Mouse (Mus musculus): ENCODE results near the gene Begain.

Begain gene

DNA sequence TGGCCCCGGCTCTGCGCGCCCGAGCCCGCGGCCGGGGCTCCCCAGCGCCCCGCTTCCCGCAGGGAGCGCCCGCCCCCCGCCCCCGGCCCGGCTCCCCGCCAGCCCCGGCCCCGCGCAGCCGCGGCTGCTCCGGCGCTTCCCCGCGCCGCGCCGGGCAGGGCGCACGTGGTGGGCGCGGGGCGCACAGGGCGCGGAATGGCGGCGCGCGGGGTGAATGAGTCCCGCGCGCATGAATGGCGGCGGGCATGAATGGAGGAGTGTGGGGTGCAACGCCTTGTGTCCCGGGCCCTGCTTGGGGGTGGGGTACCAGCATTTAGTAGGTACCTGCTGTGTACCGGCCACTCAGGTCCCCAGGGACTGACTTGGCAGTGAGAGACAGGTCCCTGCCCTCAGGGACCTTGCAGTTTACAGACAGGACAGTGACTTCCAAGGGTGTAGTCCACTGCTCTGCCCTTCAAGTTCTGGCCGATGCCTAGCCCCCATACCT is at the start of gene Begain:
Begain (minus strand) TSS at position 51 of the 487 bp plus-strand sequence.
- DNase-seq, result no peak

DNA sequence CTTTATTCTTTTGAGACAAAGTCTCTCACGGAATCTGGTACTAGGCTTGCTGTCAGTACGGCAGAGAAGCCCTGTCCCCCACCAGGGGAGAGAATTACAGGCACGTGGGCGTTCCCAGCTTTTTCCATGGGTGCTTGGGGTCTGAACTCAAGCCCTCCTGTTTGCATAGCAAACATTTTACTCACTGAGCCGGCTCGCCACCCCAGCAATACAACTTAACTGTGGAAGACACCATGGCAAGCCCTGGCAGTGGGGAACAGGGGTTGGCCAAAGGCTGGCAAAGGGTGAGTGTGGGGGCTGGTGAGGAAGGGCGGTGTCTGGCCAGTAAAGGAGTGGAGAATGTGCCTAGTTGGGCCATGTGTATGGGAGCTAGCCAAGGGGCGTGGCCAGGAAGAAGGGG is 47.7 kb upstream of the Begain start:
- no peak for DNase-seq

DNA sequence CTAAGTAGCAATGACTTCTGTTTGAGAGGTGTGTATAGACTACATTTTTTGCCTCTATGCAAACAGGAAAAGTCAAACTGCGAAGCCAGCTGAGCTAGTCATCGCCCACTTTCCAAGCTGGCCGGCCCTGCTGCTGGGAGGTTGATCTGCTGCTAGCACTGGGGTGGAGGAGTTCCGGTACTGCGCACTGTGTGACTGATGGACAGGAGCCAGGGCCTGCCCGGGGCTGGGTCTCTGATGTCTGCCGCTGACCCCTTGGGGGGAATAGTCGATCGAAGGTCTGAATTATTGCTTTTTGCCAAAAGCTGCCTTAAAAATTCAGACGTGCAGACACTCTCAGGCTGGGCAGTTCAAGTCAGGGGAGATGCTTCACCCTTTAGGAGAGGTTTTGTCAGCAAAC is 47.1 kb upstream of the Begain start:
- DNase-seq, result no peak

DNA sequence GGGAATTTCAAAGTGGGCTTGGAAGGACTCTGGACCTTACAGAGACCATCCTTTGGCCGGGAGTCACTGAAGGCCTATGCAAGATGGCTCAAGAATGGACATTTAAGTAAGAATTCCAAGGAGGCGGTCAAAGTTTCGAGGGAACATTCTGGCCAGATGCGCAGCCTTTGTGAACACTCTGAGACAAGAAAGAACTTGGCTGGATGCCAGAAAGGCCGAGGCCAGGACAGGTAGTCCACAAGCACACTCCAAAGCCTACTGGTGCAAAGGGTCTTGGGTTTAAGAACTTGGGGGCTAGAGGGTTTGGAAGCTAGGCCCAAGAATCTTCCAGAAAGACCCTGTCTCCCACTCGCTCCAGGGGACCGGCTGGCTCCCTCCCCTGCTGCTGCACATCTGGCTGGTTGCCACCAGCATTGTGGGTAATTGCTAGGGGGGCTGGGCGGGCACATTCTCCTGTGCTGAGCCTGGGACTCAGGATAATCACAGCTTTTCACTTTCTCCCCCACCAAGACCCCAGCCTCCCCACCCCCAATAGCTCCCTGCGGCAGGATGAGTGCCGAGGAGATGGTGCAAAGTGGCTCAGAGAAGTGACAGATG is 45.1 kb upstream of the Begain start:
- no peak for DNase-seq

DNA sequence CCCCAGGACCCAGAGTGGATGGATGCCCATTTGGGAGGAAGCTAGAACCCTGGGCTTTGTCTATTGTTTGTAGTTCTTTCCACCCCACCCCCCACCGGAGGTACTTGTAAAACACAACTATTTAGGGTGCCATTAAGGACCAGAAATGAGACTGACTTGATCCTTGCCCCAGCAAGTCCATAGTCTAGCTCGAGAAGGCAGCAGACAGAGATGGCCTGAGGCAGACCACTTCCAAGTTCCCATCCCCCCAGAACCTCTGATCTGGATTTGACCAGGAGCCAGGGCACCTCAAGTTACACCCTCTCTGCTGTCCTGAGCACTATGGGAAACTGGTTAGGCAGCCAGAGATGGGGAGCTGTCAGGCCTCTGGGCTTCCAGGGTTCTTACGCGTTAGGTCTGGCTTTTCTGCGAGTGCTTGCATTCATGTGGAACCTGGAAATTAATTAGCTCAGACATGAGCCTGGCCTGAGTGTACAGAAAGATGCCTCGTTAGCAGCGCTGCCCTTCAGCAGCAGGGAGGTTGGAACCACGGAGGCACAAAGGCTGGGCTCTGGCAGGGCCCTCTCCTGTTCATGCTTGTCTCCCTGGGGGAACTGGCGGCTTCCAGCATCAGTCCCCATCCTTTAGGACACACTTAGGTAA is 44.5 kb upstream of the Begain start:
- DNase-seq, result peak in 1 of 2 experiments; percentile 4

DNA sequence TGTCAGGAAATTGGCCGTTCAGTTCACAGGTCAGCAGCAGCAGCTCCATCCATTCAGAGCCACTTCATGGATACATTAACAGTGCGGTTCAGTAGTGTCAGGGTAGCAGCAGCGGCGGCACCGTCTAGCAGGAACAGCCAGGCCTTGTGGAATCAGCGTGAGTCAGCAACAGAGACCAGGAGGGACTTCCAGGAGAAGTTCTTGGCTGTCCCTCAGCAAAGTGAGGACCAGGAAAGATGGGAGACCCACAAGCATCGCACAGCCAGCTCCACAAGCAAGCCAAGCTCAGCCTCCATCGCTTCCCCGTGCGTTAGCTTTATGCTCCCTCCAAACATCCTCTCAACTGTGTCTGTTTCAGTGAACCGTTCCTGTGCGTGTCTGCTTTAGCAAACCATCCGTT is 40.9 kb upstream of the Begain start:
- DNase-seq, result no peak

DNA sequence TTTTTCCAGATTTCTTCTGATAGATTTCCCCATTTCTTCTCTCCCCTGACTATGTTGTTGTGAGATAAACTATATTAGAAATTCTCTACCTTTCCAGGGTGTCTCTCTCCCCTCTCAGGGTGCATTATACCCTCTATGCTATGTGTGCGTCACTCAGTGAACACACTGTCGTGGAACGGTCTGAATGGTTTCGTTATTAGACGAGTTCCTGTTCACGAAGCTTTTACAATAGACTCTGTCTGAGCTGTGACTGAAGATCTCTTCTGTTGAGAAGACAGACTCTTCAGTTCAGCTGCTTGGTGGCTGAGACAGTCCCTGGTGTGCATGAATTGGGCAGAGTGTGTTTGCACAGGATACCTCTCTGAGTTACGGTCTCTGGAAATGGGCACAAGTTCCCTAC is 32.4 kb upstream of the Begain start:
- no peak for DNase-seq

DNA sequence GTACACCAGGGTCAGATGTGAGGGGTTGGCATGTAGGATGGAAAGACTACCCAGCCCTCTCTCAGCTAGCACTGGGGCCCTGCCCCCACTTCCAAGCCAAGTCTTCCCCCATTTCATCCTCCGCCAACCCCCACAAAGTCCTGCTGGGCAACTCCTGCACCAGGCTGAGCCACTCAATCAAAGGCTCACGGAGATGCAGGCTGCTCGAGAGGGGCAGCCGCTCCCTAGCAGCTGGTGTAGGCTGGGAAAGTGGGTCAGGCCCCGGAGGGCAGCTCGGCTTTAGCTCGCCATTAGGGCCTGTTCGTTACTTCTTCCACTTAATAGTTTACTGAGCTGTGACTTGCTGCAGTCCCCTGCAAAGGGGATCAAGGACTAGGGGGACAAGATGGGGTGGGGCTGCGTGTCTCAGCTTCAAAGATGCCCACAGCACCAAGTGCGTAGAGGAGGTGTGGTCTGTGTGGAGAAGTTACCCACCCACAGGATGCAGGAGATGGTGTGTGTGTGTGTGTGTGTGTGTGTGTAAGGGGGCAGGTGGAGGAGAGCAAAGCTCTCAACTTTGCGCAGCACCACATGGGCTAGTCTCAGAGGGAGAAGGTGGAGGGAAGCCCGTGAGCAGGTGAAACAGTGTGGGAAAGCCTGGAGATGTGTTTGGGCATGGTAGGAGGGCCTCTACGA is 22.6 kb upstream of the Begain start:
- no peak for DNase-seq

DNA sequence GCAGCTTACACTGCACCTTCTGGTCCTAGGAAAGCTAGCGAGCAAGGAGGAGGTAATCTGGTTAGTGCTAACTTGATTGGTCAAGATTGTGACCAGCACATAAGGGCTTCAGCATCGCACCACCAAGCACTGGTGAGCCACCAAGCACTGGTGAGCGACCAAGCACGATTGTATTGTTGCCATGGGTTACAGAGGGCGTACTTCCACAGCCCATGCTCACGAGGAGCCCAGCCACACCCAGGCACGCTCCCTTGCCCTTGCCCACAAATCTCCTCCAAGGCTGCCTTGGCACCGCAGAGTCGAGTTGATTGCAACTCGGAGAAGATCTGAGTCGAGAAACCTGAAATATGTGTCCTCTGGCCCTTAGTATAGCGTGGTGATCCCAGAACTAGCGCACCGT is 22.0 kb upstream of the Begain start:
- DNase-seq, result no peak

DNA sequence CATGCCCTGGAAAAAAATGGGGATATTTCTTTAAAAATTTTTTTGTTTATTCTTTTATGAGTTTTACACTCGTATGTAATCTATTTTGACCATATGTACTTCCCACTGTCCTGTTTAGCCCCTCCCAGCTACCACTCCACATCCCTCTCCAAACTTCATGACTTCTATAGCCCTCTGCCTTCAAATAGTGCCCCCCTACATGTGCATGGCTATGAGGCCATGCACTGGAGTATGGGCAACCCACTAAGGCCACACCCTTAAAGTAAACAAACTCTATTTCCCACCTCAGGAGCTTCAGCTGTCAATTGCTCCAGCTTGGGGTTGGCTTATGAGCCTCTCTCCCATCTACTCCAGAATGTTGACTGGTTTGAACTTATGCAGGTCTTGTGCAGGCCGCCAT is 18.1 kb upstream of the Begain start:
- no peak for DNase-seq

DNA sequence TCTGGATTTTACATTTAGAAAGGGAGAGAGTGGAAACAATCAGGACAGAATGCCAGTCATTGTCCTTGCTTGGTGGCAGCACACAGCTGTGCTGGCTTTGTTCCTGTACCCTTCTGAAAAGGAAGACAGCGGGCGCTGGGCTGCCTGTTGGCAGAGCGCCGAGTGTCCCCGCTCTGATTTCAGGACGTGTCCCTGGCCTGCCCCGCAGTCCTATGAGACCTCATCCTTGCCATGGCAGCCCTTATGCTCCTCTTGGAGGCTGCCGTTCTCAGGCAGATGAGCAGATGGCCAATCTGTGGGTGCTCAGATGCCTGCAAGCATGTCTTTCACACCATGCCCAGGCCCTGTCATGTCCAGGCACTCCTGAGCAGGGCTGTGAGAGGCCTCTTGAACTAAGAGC is 17.7 kb upstream of the Begain start:
- DNase-seq, result no peak

DNA sequence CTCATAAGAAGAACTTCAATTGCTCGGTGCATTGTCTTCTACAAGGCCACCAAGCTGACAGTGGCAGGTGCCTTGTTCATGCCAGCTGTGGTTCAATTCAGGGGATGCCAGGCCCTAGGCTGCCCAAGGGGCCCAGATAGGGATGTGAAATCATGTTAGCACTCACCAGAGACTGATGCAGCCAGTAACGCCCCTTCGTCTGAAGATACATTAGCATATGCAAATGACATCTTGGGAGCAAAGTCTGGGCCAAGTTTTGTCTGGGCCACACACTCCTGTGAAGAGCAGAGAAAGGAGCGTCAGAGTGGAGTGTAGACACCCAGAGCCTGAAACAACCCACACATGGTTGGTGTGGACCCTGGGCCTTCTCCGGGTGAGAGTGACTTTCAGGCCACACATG is 17.0 kb upstream of the Begain start:
- DNase-seq, result no peak

DNA sequence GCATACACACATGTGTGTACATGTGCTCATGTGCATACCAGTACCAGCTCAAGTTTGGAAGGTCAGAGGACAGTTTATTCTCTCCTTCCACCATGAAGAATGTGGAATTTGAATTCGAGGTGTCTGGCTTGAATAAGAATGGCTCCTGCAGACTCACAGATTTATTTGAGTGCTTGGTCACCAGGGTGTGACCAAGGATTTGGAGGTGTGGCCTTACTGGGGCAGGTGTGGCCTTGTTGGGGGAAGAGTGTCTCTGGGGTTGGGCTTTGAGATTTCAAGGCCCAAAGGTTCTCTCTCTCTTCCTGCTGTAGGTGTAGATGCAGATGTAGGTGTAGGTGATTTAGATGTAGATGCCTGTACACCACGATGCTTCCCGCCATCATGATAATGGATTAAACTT is 15.5 kb upstream of the Begain start:
- DNase-seq, result no peak

DNA sequence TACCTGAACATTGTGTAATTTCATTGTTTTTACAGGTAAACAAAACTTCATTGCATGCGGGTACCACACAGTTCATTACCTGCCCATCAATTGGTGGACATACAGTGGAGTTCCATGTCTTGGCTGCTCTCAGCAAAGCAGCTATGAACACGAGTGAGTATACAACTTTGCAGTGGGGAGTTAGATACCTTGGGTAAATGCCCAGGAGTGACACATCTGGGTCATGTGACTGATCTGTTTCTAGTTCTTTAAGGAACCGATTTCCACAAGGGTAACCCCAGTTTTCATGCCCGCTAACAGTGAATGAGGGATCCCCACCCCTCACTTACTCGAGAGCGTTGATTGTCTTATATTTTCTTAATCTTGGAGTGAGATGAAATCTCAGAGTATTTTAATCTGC is 9.0 kb upstream of the Begain start:
- DNase-seq, result no peak

DNA sequence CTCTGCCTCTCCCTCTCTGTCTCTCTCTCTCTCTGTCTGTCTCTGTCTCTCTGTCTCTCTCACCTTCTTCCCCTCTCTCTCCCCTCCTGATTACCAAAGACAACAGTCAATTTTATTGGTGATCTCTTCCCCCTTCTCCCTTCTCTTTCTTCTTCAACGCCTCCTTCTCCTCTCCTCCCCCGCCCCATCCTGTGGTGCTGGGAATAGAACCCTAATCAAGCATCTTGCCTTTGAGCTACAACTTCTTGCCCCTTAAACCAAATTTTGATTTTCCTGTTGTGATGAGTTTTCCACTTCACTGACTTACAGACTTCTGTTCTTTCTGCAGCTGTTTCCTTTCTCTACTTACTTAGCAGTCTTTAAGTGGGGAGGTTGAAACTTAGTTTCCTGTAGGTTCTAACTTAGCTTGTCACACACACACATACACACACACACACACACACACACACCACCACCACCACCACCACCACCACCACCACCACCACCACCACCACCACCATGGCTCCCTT is 6.8 kb upstream of the Begain start:
- no peak for DNase-seq

DNA sequence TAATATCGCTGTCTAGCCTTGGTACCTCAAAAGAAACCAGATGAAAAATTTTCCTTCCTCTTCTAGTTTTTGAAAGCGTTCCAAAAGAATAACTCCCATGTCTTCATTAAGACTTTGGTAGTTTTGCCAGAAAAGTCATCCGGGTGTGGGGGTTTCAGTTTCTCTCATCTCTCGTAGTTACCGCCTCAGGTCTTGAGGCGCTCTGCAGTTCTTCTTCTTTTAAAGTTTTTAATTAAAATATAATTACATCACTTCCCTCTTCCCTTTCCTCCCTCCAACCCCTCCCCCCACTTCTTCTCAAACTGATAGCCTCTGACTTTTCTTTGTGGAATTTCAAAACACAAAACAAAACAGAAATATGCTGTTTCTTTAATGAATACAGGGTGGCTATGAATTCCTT is 6.1 kb upstream of the Begain start:
- no peak for DNase-seq

DNA sequence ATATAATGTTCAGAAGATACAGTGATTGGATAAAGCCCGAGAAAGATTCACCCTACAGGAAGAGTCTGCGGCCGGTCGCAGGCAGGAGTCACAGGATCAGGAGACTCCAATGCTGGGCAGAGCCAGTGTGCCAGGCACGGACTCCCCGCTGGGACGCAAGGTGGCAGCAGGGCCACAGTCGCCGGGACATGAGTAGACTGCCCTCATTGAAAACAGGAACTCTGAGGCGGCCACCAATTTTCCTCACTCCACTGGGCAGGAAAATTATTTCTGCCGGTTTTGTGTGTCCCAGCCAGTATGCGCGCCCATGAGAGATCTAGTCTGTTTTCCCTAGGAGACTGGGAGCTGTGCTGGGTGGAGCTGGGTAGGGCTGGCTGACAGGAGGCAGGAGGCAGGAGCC is 3.2 kb upstream of the Begain start:
- DNase-seq, result peak; percentile 14 to 31

DNA sequence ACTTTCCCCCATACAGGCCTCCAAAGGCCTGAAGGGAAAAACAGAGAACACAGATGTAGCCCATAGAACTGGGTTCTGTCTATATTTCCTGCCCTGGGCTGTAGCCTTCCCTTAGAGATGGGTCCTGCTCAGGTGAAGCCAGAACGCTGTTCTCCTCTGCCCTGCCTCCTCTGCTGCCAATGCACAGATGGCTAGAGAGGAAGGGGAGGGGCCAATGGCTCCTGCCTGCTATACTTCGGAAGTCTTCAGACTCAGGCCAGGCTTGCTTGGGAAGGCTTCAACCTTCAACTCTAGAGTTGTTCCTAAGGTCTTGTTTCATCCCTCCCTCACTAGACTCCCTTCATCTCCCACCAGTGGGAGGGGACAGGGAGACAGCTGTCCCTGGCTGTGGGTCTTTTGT is 1.7 kb upstream of the Begain start:
- DNase-seq, result no peak

DNA sequence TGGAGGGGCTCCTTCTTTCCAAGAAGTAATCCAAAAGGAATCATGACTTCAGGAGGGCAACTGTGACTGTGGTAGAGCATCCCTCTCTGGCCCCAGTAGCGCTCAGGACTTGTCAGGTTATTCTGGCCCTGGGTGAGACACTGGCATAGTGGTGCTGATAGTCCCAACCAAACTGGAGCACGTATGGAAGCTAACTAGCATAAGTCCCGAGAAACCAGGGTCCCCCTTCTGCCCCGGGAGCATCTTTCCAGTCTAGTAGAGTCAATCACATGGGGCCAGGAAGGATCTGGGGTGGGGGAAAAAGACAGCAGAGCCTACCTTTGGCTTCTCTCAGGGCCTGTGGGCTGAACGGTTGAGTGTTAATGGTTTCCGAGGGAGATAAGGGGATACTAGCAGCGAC is 721 bp upstream of the Begain start:
- DNase-seq, result no peak

DNA sequence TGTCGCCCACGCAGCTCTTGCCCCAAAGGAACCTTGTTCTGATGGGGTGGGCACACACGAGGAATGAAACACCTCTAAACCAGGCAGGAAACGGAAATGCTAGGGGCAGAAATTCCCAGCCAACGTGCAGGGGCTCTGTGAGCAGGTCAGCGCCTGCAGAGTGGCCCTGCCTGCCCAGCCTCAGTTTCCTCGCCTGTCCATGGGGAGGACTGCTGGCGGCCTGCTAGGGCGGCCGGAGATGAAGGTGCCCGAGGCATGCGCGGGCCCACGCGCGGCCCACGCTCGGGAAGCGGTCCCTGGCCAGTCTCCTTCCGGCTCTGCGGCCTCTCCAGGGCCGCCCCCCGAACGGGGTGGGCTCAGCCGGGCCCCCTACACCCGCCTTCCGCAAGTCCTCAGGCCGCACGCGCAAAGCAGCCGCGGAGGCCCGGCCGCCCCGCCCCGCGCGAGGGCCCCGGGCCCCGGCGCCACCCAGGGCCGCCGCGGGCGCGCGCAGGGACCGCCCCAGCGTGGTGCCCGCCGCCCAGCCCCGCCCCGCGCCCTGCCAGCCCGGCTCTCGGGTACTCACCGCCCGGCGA is 369 bp downstream of the Begain start:
- DNase-seq, result no peak

DNA sequence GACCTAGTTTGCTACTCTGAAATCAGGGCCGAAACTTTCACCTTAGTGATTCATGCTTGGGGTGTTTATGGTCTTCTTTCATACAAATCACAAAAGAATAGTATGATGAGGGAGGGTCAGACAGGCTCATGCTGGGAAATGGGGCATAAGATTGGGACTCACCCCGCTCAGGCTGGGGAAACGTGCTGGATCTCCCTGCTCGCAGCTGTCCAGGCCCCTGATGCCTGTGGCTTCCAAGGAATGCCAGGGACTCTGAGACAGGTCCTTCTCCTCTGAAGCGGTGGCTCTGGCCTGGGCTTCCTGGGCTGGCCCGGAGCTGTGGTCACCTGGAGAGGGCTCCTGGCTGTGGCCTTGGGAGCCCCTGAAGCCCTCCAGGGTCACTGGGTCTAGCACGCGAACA is 9.4 kb downstream of the Begain start:
- no peak for DNase-seq

DNA sequence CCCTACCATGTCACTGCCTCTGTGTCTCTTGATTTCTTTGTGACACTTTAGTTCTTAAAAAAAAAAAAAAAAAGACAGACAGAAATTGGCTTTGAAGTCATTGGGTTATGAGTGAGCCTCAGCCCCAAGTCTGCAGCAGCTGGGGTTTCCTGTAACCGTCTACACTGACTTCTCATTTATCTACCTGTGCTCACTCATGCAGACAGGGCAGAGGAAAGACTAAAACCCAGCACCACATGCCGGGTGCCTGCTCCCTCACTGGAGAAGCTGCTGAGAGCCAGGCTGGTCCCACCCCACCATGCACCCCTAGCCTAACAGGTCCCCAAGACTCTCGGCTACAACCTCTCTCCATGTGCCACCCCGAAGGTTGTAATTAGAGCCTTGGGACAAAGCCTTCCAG is 10.3 kb downstream of the Begain start:
- DNase-seq, result no peak

DNA sequence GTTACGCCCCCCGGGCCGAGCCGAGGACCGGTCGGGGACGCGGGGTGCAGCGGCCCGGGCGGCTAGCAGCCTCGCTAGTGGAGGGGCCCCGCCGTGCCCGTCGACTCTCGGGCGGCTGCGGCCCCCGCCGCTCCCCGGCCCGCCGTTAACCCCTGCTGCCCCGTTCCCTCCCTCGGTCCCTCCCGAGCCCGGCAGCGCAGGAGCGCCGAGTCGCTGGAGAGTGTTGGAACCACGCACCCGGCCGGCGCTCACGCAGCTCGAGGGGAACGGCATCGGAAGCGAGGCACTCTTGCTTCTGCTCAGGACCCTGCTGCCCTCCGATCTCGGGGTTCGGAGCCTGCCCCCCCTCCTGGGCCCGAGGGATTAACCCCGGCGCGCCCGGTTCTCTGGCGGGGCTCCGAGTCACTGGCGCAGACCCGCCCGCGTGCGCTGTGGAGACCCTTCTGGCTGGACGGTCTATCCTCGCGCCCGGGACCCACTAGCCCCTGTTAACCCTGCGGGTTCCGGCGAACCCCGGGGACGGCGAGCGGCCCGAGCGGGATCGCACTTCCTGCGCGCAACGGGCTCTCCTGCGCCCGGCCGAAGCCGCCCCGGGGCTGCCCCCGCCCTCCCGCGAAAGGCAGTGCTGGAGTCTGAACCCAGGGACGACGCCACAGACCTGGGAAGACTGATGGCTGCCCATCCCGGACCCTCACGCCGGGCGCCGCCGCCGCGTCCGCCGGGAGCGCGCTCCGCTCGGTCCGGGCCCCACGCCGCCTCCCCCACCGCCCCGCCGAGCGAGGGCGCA is 14.8 kb downstream of the Begain start:
- DNase-seq, result no peak
